Mouse (Mus musculus): ENCODE measurements around the gene Gsx2.

GRCm38 (mm10) chr5:75043621-75044301 lies 31.6 kb upstream of the Gsx2 start:
- TF ChIP-seq GATA1 (IDR thresholded peaks at IDR 0.05; ENCODE audit: borderline replicate concordance, low read length) (no peak), FLI1 (IDR thresholded peaks at IDR 0.05; ENCODE audit: low read length) (no peak)

All from megakaryocyte, embryonic 14.5 days (primary cell).